Mouse (Mus musculus) layer of hippocampus, adult 8-10 months (tissue): Measurements from ENCODE around the gene Scgb2b27. TPM values are rescaled to one million over a fixed set of nuclear protein-coding genes. Genes with fewer than 3 reads are reported as not detected.
A peak's percentile ranks its signal among the peaks of the same experiment; 100 is the strongest.
"Not testable (repeated sequence)": the region's sequence is repeated elsewhere in the genome, so short reads cannot be mapped to it uniquely, and the experiment has no call there.

Source experiments
- DNase-seq, 2 experiments: peaks; one replicate each; pipeline ENCODE4 v3.0.0; 2022; ENCODE audit warnings: low spot score in 2 of 2
- total RNA-seq, 4 experiments: library from RNA; stranded (reverse); gene quantifications; 2 replicates each; pipeline ENCODE4 v1.2.4; 2022

Gene Scgb2b27
- not detected for total RNA-seq

- DNase-seq = no peak
Measured at GRCm38 (mm10) chr7:34013842-34014241, at the start of gene Scgb2b27. Gene Scgb2b27 (minus strand): TSS chr7:34013942.

- not testable (repeated sequence) for DNase-seq
Measured at GRCm38 (mm10) chr7:34036076-34036815, 22.5 kb upstream of the Scgb2b27 start.

DNA sequence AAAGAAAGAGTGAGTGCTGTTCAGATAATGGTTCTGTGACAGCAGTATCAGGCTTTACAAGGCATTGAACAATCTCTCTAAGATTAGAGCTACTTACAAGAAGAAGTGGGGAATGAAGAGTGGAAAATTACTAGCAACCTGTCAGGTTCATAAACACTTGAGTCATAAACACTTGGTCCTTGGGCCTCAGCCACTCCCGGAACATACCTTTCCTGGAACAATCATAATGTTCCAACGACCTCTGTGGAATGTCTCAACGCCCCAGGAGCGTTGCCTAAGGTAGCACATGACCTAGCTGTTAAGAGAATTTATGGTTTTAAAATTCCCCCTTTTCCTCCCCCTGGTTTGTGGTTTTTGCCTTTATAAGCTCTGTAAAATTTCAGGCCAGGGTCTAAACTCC is 20.8 kb upstream of the Scgb2b27 start:
- not testable (repeated sequence) for DNase-seq

DNA sequence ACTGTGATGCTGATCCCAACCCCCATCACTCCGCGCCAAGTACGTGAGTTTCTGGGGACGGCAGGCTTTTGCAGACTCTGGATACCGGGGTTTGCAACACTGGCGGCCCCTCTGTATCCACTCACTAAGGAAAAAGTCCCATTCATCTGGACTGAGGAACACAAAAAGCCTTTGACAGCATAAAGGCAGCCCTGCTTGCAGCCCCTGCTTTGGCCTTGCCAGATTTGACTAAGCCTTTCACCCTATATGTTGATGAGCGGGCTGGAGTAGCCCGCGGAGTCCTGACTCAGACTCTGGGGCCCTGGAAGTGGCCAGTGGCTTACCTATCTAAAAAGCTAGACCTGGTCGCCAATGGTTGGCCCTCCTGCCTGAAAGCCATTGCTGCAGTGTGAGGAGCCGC is 16.3 kb upstream of the Scgb2b27 start:
- no peak for DNase-seq

GRCm38 (mm10) chr7:34027202-34027601 is 13.5 kb upstream of the Scgb2b27 start:
- not testable (repeated sequence) for DNase-seq

DNA sequence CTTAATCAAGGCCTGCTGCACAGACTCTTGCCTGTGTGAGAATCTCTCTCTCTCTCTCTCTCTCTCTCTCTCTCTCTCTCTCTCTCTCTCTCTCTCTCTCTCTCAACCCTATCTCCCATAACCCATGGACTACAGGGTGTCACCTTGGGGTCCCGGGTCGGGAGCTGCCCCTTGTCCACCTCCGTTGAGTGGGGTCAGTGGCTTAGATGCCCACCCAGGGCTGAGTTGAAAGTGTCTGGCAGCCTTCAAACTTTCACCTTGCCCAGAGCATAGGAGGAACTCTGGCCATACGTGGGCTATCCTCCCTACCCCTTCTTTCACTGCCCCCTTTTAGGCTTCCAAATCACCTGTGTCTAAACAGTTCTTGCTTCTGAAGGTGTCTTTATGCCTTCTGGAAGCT is 11.9 kb upstream of the Scgb2b27 start:
- no peak for DNase-seq

GRCm38 (mm10) chr7:34021183-34021582 is 7.4 kb upstream of the Scgb2b27 start, which contains the start of gene Scgb1b27:
Gene Scgb1b27 (plus strand): TSS chr7:34021483.
- DNase-seq = not testable (repeated sequence)

DNA sequence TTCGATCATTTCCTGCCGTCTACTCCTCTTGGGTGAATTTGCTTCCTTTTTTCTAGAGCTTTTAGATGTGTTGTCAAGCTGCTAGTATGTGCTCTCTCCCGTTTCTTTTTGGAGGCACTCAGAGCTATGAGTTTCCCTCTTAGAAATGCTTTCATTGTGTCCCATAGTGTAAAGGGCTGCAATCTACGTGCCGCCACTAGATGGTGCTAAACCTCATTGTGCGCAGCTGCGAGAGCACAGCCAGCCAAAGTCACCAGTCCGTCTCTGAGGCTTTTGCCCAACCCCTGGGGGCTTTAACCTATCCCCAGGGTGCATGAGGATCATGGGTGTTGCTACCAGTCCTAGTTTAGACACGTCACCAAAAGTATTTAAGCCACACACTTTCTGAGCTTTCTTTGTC is 31.5 kb downstream of the Scgb2b27 start:
- peak in 1 of 2 experiments; percentile 3 for DNase-seq

Other genes with a start within 250 kb of the Scgb2b27 start
- gene Scgb2b26, start 68.9 kb downstream of the Scgb2b27 start, total RNA-seq = not detected
- gene Scgb1b27, start 7.5 kb upstream of the Scgb2b27 start, total RNA-seq = not detected
- gene Scgb1b30, start 81.5 kb upstream of the Scgb2b27 start, total RNA-seq = not detected
- 10 to 100 TPM; 12.5 to 15.4 (median 13.7) TPM for gene Wtip, start 119.3 kb upstream of the Scgb2b27 start, total RNA-seq
- 10 to 100 TPM; 81.8 to 91.5 (median 88.2) TPM for gene Uba2, start 155.7 kb upstream of the Scgb2b27 start, total RNA-seq
- gene Pdcd2l, start 182.7 kb upstream of the Scgb2b27 start, total RNA-seq = 10 to 100 TPM; 22.8 to 28.3 (median 24.4) TPM
- gene Gpi1, start 216.4 kb upstream of the Scgb2b27 start, total RNA-seq = 100 to 1,000 TPM; 765 to 848 (median 808) TPM
- not detected for gene Gm6096, start 237.1 kb upstream of the Scgb2b27 start, total RNA-seq